Mouse (Mus musculus): ENCODE results near the gene Pigf. TPM values are rescaled to one million over a fixed set of nuclear protein-coding genes. Genes with fewer than 3 reads are reported as not detected.
A peak's percentile ranks its signal among the peaks of the same experiment; 100 is the strongest.

The Pigf gene
- polyA plus RNA-seq, 1 experiment from 2014 or later: 17.5 TPM

DNA sequence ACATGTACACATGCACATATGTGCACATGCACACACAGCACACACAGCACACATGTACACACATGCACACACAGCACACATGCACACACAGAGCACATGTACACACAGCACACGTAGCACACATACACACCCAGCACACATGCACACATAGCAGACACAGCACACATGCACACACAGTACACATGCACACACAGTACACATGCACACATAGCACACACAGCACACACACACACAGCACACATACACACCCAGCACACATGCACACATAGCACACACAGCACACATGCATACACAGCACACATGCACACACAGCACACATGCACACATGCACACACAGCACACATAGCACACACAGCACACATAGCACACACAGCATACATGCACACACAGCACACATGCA lies 44.0 kb downstream of the Pigf start:
- 81% methylated on average over 1 of the region's 1 CpGs for WGBS
- no peaks in the 10 kb centered on the region for H3K9me3 ChIP-seq
- H3K4me1 ChIP-seq: peaks cover 34% of the 10 kb centered on the region
- no peak overlapping the region for H3K9ac ChIP-seq
- no peaks in the 10 kb centered on the region for H3K27me3 ChIP-seq (replicated peaks)
- no peak overlapping the region for H3K27ac ChIP-seq (replicated peaks)
- H3K4me3 ChIP-seq: no peak overlapping the region
- ATAC-seq (ENCODE audit: extremely low read depth, insufficient number of reproducible peaks, low FRiP score, low TSS enrichment): no peak
- no peak overlapping the region for H3K4me2 ChIP-seq
- peaks cover 78% of the 10 kb centered on the region for H3K36me3 ChIP-seq

DNA sequence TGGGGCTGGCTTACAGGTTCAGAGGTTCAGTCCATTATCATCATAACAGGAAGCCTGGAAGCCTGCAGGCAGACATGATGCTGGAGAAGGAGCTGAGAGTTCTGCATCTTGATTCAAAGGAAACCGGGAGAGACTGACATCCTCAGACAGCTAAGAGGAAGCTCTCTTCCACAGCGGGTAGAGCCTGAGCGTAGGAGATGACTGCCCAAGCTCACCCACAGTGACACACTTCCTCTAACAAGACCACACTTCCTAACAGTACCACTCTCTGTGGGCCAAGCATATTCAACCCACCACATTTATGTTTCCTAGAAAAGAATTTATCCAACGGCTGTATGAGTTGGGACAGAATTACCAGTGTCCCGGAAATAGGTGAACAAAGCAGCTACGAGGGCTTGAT lies 46.7 kb downstream of the Pigf start:
- H3K36me3 ChIP-seq: peaks cover 90% of the 10 kb centered on the region

DNA sequence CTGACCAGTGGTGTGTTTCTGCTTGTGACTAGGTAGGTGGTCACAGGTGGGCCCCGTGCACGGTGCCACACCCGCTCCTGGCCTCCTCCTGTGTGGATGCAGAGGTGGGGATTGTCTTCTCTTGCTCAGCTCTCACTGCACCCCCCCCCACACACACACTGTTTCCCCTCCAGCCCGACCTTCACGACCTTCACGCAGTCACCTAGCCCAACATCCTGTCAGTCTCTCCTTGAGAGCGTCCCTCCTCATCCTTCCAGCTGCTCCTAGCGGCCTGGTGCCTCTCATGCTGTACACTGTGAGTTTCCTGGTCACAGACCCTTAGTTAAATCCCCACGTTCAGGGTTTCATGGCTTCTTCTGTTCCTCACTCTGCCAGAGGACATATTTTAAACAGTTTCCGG lies 48.8 kb downstream of the Pigf start:
- H3K9ac ChIP-seq: peak overlapping the region; percentile 44; the same call in 1 of the 2 replicates
- H3K27me3 ChIP-seq (replicated peaks): no peaks in the 10 kb centered on the region
- H3K27ac ChIP-seq (replicated peaks): no peak overlapping the region
- H3K4me3 ChIP-seq: no peak overlapping the region
- ATAC-seq (ENCODE audit: extremely low read depth, insufficient number of reproducible peaks, low FRiP score, low TSS enrichment): no peak
- no peaks in the 10 kb centered on the region for H3K9me3 ChIP-seq
- WGBS: 65% methylated on average over 10 of the region's 10 CpGs
- no peak overlapping the region for H3K4me2 ChIP-seq
- H3K4me1 ChIP-seq: peaks cover 12% of the 10 kb centered on the region
- peaks cover 90% of the 10 kb centered on the region for H3K36me3 ChIP-seq

More for the DNA sequence above, 46.7 kb downstream of the Pigf start:
- peaks cover 24% of the 10 kb centered on the region for H3K4me1 ChIP-seq
- H3K4me2 ChIP-seq: no peak overlapping the region
- H3K27me3 ChIP-seq (replicated peaks): no peaks in the 10 kb centered on the region
- ATAC-seq (ENCODE audit: extremely low read depth, insufficient number of reproducible peaks, low FRiP score, low TSS enrichment): no peak
- H3K4me3 ChIP-seq: no peak overlapping the region
- H3K27ac ChIP-seq (replicated peaks): no peak overlapping the region
- H3K9ac ChIP-seq: no peak overlapping the region
- no peaks in the 10 kb centered on the region for H3K9me3 ChIP-seq
- WGBS: 79% methylated on average over 6 of the region's 6 CpGs

- H3K4me3 ChIP-seq: no peak overlapping the region
- no peak overlapping the region for H3K4me2 ChIP-seq
- H3K9ac ChIP-seq: no peak overlapping the region
- H3K9me3 ChIP-seq: no peaks in the 10 kb centered on the region
- peaks cover 38% of the 10 kb centered on the region for H3K4me1 ChIP-seq
- H3K27me3 ChIP-seq (replicated peaks): no peaks in the 10 kb centered on the region
- peaks cover 78% of the 10 kb centered on the region for H3K36me3 ChIP-seq
- H3K27ac ChIP-seq (replicated peaks): no peak overlapping the region
- ATAC-seq (ENCODE audit: extremely low read depth, insufficient number of reproducible peaks, low FRiP score, low TSS enrichment): no peak
- WGBS: 80% methylated on average over 2 of the region's 2 CpGs
These were observed 52.1 kb downstream of the Pigf start for GRCm38 (mm10) chr17:86973097-86973496.

GRCm38 (mm10) chr17:86971860-86972259 lies 53.3 kb downstream of the Pigf start:
- no peaks in the 10 kb centered on the region for H3K27me3 ChIP-seq (replicated peaks)
- no peaks in the 10 kb centered on the region for H3K9me3 ChIP-seq
- no peak for ATAC-seq (ENCODE audit: extremely low read depth, insufficient number of reproducible peaks, low FRiP score, low TSS enrichment)
- H3K4me1 ChIP-seq: peaks cover 51% of the 10 kb centered on the region
- WGBS: 80% methylated on average over 7 of the region's 7 CpGs
- no peak overlapping the region for H3K27ac ChIP-seq (replicated peaks)
- H3K36me3 ChIP-seq: peaks cover 79% of the 10 kb centered on the region
- H3K4me3 ChIP-seq: no peak overlapping the region
- H3K4me2 ChIP-seq: no peak overlapping the region
- H3K9ac ChIP-seq: no peak overlapping the region

DNA sequence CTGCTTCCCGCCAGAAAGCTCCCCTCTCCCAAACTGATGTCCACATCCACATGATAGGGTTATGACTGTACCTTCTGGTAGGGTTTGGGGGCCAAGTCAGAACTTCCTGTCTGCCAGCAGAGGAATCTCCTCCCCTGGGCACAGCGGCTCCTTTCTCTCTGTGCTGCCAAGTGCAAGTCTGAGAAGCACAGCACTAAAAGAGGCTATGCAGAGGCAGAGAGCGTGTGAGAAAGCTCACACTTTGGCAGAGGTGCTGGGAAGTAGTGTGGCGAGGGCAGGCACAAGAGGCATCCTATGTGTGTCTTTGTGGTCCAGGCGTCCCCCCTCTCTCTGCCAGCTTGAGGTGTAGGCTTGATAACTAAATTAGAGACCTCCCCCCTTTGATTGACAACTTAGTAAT lies 54.2 kb downstream of the Pigf start:
- no peak overlapping the region for H3K4me2 ChIP-seq
- ATAC-seq (ENCODE audit: extremely low read depth, insufficient number of reproducible peaks, low FRiP score, low TSS enrichment): no peak
- H3K36me3 ChIP-seq: peaks cover 79% of the 10 kb centered on the region

DNA sequence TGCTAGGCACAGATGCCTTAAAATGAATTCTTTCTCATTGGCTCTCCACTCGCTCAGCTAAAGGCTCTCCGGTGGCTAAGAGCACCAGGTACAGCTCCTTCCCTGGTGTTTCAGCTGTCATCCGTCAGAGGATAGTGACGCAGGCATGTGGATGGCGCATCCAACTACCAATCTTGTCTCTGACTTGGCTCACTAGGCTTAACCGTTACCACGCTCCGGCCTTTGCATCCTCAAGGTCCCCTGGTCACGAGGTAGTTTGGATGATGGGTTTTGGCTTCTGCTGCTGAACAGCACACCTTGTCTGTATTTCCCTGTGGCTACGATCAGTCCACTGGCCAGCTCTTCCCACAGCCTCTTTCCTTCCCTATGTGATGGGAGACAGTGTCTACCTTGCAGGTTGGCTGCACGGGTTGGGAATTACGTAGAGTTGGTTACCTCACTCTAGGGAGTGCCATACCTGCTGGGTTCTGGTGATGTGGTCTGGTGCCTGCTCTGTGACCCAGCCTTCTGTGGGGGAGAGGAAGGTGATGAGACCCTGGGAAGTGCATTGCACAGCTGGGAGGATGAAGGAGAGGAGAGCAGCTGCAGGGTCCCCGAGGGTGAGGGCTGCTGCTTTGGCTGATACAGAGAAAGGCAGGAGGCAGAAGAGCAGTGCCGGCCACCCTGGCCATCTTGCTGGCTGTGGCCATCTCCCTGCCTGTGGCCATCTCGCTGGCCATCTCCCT lies 55.0 kb downstream of the Pigf start:
- Histone ChIP-seq H3K4me1 (peaks cover 60% of the 10 kb centered on the region), H3K4me3 (no peak overlapping the region), H3K27ac (replicated peaks) (no peak overlapping the region), H3K4me2 (no peak overlapping the region), H3K9ac (no peak overlapping the region), H3K9me3 (no peaks in the 10 kb centered on the region), H3K36me3 (peaks cover 73% of the 10 kb centered on the region), H3K27me3 (replicated peaks) (no peaks in the 10 kb centered on the region)
- 86% methylated on average over 15 of the region's 15 CpGs for WGBS
- ATAC-seq (ENCODE audit: extremely low read depth, insufficient number of reproducible peaks, low FRiP score, low TSS enrichment): no peak

More for the DNA sequence above, 54.2 kb downstream of the Pigf start:
- Histone ChIP-seq H3K9me3 (no peaks in the 10 kb centered on the region), H3K27me3 (replicated peaks) (no peaks in the 10 kb centered on the region), H3K27ac (replicated peaks) (no peak overlapping the region), H3K9ac (no peak overlapping the region), H3K4me3 (no peak overlapping the region), H3K4me1 (peaks cover 51% of the 10 kb centered on the region)
- 67% methylated on average over 5 of the region's 5 CpGs for WGBS

- no peaks in the 10 kb centered on the region for H3K27me3 ChIP-seq (replicated peaks)
- no peak overlapping the region for H3K4me3 ChIP-seq
- peaks cover 65% of the 10 kb centered on the region for H3K4me1 ChIP-seq
- H3K36me3 ChIP-seq: peaks cover 67% of the 10 kb centered on the region
- ATAC-seq (ENCODE audit: extremely low read depth, insufficient number of reproducible peaks, low FRiP score, low TSS enrichment): no peak
- no peak overlapping the region; the same call in 1 of the 2 replicates for H3K27ac ChIP-seq (replicated peaks)
- no peak overlapping the region for H3K4me2 ChIP-seq
- H3K9me3 ChIP-seq: no peaks in the 10 kb centered on the region
- H3K9ac ChIP-seq: peak overlapping the region; percentile 44; the same call in 1 of the 2 replicates
- 70% methylated on average over 5 of the region's 5 CpGs for WGBS
These were observed 55.6 kb downstream of the Pigf start for GRCm38 (mm10) chr17:86969582-86969981.

- peak overlapping the region; percentile 29 for H3K4me3 ChIP-seq
- H3K36me3 ChIP-seq: peaks cover 57% of the 10 kb centered on the region
- peak overlapping the region; percentile 60 for H3K9ac ChIP-seq
- peak overlapping the region; percentile 94 for H3K27ac ChIP-seq (replicated peaks)
- no peaks in the 10 kb centered on the region for H3K9me3 ChIP-seq
- peak overlapping the region; percentile 62 for H3K4me2 ChIP-seq
- 61% methylated on average over 5 of the region's 5 CpGs for WGBS
- H3K4me1 ChIP-seq: peaks cover 68% of the 10 kb centered on the region
- no peak for ATAC-seq (ENCODE audit: extremely low read depth, insufficient number of reproducible peaks, low FRiP score, low TSS enrichment)
- no peaks in the 10 kb centered on the region for H3K27me3 ChIP-seq (replicated peaks)
These were observed 56.6 kb downstream of the Pigf start for GRCm38 (mm10) chr17:86968581-86968980.

DNA sequence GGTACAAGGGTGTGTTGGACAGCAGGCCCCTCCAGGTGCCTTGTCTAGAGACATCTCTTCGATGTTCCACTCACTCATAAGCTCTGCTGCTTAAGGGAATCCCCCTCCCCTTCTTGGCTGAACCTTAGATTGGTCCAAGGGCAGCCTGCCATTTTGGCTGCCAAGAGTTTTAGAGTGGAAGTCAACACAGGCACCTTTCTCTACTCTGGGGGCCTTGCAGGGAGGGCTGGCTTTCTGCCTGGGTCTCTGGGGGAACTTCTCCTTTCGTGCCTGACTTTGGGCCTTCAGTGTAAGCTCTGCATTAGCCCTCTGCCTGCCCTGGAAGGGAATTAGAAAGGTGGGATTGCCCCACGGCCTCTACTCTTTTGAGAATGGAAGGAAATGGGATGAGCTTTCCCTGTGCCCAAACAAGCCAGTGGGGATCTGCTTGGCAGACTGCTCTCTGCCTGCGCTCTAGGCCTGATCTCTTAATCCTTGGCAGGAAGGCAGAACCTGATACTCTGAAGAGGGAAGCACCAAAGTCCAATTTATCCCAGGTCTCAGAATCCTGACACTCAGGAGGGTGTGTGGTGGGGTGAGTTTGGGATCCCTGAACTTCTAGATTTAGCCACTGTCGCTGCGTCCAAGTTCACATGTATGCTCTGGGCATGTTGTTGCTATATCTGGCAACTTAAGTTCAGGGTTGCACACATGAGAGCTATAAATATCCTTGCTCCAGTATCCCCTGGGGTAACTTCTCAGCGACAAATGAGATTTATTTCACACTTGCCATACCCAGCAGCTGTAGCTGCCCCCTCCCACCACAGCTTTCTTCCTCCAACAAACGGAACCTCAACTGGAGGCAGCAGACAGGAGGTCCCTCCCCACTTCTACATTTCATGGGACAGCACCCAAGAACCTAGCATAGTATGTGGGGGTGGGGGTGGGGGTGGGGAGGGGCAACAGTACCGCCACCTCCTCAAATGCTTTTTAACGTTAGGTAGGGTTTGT lies 57.4 kb downstream of the Pigf start:
- Histone ChIP-seq H3K4me3 (peak overlapping the region; percentile 29), H3K36me3 (peaks cover 49% of the 10 kb centered on the region), H3K4me2 (peak overlapping the region; percentile 62), H3K27me3 (replicated peaks) (no peaks in the 10 kb centered on the region), H3K9ac (peak overlapping the region; percentile 60), H3K27ac (replicated peaks) (peak overlapping the region; percentile 94), H3K4me1 (peaks cover 68% of the 10 kb centered on the region), H3K9me3 (no peaks in the 10 kb centered on the region)
- WGBS: 57% methylated on average over 10 of the region's 10 CpGs
- ATAC-seq (ENCODE audit: extremely low read depth, insufficient number of reproducible peaks, low FRiP score, low TSS enrichment): no peak

DNA sequence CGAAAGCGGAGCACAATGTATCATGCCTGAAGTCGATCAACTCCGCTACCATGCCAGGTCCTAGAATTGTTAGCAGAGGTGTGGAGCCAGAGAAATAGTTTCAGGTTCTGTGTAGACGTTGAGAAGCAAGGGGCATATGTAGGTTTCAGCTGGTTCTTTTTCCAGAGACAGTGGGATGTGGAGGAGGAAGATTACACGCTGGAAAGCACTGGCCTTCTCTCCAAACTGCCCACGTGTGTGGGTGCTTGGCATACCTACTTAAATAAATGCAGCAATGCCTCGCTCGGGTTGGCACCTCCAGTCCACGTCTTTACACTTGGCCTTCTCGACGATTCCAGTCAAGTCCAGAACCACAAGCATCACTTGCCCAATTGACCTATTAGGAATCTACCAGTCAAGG lies 58.2 kb downstream of the Pigf start:
- H3K4me1 ChIP-seq: peaks cover 68% of the 10 kb centered on the region
- 86% methylated on average over 12 of the region's 12 CpGs for WGBS
- no peaks in the 10 kb centered on the region for H3K9me3 ChIP-seq
- no peak overlapping the region for H3K4me3 ChIP-seq
- H3K27ac ChIP-seq (replicated peaks): peak overlapping the region; percentile 94
- H3K9ac ChIP-seq: no peak overlapping the region
- H3K36me3 ChIP-seq: peaks cover 42% of the 10 kb centered on the region
- H3K27me3 ChIP-seq (replicated peaks): no peaks in the 10 kb centered on the region
- no peak for ATAC-seq (ENCODE audit: extremely low read depth, insufficient number of reproducible peaks, low FRiP score, low TSS enrichment)
- peak overlapping the region; percentile 62; the same call in 1 of the 2 replicates for H3K4me2 ChIP-seq

All from heart, embryonic 13.5 days (tissue).